Mouse (Mus musculus): ENCODE results near the gene Dlgap4. TPM values are rescaled to one million over a fixed set of nuclear protein-coding genes. Genes with fewer than 3 reads are reported as not detected.

The Dlgap4 gene
- polyA plus RNA-seq, 1 experiment from 2014 or later, result 137 TPM

DNA sequence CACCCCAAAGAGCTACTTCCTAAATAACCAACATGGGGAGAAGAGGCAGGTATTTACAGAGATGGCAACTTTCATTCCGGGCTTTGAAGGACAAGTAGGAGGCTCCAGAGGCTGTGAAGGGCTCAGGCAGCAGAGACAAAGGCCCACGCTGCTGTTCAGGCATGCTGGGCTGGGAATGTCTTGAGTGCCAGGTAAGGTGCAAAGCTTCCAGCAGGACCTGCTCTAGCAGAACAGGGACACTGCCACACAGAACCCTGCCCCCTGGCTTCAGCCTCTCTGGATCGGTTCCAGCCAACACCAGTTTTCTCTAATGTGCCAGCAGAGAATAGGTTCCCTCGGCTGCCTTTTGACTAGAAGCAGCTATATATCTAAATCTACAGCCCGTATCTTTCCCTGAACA is 153.6 kb downstream of the Dlgap4 start:
- no peaks in the 10 kb centered on the region for H3K27me3 ChIP-seq
- 76% methylated on average over 5 of the region's 5 CpGs for WGBS
- H3K27ac ChIP-seq, result no peak overlapping the region
- no peak overlapping the region for H3K9ac ChIP-seq
- no peaks in the 10 kb centered on the region for H3K9me3 ChIP-seq
- H3K4me1 ChIP-seq, result 0 out of 2 replicates have a peak, but pooled peaks cover 6% of the 10 kb centered on the region
- no peak for ATAC-seq (ENCODE audit: insufficient number of reproducible peaks, insufficient read depth, low FRiP score, low TSS enrichment)
- H3K36me3 ChIP-seq, result peaks cover 26% of the 10 kb centered on the region
- H3K4me3 ChIP-seq, result no peak overlapping the region
- H3K4me2 ChIP-seq (replicated peaks), result no peak overlapping the region

DNA sequence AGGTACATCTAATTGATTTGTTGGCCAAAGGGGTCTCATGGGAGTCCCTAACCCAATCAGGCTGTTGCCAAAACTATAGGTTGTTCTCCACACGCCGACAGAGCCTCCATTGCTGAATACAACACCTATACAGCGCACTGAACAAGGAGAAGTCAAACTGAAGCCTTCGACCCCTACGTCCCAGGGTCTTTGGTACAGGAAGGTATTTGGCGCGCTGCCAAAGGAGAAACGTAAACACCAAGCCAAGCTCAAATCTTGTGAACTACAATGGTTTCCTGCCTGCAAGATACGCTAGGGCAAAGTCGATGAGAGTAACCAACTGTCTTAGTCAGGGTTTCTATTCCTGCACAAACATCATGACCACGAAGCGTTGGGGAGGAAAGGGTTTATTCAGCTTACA is 155.8 kb downstream of the Dlgap4 start:
- peaks cover 6% of the 10 kb centered on the region; the same call in 1 of the 2 replicates for H3K4me1 ChIP-seq
- no peak overlapping the region for H3K9ac ChIP-seq
- H3K9me3 ChIP-seq, result no peaks in the 10 kb centered on the region
- no peak for ATAC-seq (ENCODE audit: insufficient number of reproducible peaks, insufficient read depth, low FRiP score, low TSS enrichment)
- peaks cover 4% of the 10 kb centered on the region; the same call in 1 of the 2 replicates for H3K36me3 ChIP-seq
- H3K27ac ChIP-seq, result no peak overlapping the region
- H3K4me3 ChIP-seq, result no peak overlapping the region
- WGBS, result 80% methylated on average over 12 of the region's 12 CpGs
- no peaks in the 10 kb centered on the region for H3K27me3 ChIP-seq
- H3K4me2 ChIP-seq (replicated peaks), result no peak overlapping the region

DNA sequence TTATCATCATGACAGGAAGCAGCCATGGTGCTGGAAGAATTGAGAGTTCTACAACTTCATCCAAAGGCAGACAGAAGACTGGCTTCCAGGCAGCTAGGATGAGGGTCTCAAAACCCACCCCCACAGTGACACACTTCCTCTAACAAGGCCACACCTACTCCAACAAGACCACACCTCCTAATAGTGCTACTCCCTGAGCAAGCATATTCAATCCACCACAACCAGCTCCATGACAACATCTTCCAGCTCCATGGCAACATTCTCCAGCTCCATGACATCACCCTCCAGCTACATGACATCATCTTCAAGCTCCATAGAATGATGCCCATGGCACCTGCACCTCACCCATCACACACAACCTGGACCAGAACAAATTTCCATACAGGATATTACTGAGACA is 160.0 kb downstream of the Dlgap4 start:
- H3K36me3 ChIP-seq, result no peaks in the 10 kb centered on the region
- no peaks in the 10 kb centered on the region for H3K27me3 ChIP-seq
- H3K9ac ChIP-seq, result no peak overlapping the region
- no peak overlapping the region for H3K4me2 ChIP-seq (replicated peaks)
- H3K4me1 ChIP-seq, result peaks cover 18% of the 10 kb centered on the region
- no peaks in the 10 kb centered on the region for H3K9me3 ChIP-seq
- no peak overlapping the region for H3K27ac ChIP-seq
- ATAC-seq (ENCODE audit: insufficient number of reproducible peaks, insufficient read depth, low FRiP score, low TSS enrichment), result no peak
- H3K4me3 ChIP-seq, result no peak overlapping the region

DNA sequence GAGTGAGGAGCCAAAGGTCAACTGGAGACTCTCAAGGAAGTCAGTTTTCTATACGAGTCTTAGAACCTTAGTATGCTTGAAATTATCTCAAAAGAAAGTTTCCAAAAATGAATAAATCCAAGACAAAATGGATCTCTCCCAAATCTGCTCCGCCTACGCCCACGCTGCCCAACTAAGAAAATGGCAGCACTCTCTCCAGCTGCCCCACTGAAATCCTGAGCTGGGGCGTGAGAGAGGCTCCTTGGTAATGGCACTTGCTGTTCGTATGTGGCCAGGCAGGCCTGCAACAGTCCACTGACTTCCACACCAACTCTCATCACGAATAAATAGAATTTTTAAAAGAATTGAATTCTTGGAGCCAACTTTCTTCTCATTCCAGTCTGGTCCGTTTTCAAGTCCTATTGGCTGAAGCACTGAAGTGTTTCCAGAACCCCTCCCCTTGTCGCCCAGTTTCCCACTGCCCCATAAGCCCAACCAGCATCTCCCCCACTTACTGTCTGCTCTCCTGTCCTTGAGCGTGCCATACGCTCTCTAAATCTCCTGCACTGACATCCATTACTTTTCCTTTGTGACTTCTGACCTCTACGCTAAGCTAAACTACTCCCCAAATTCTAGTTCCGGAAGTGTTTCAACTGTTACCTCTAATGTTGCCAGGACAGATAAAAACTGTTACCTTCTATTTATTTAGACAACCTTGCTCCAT is 160.7 kb downstream of the Dlgap4 start:
- Histone ChIP-seq H3K4me1 (peaks cover 21% of the 10 kb centered on the region), H3K4me3 (peak overlapping the region; percentile 35), H3K4me2 (replicated peaks) (peak overlapping the region; percentile 63), H3K9me3 (no peaks in the 10 kb centered on the region), H3K27ac (peak overlapping the region; percentile 84), H3K9ac (peak overlapping the region; percentile 57), H3K36me3 (no peaks in the 10 kb centered on the region), H3K27me3 (no peaks in the 10 kb centered on the region)
- WGBS, result 71% methylated on average over 13 of the region's 13 CpGs
- no peak for ATAC-seq (ENCODE audit: insufficient number of reproducible peaks, insufficient read depth, low FRiP score, low TSS enrichment)

DNA sequence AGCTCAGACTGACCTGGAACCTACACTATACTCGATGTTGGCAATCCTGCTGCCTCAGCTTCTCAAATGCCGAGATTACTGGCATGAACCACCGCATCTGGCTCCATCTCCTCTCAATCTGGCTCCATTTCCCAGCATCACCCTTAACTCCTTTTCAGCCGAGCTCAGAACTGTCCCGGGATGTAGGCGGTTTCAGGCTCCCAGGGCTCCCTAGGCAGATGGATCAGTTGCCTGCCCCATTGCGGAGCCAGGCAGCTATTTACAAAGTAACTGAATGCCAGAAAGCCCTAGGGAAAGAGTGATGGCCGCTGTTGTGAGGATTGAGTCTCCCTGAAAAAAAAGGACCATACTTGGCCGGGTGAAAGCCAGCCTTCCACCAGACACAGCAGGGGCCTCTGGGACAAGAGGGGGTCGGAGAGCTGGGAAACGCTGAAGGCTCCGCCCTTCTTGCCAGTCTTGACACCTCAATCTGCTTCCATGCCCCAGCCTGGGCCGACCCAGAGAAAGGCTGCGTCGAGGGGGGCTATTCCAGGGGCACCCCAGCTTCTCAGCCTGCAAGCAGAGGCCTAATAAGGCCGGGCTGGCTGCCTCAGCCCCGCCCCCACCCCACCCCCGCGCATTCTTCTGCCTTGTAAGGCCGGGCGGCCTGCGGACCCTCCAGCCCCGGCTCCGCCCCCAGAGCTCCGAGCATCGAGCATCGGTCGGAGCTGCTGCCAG is 161.4 kb downstream of the Dlgap4 start, which contains the start of gene Myl9:
Myl9 (plus strand) TSS at position 683 of the 717 bp plus-strand sequence.
- H3K36me3 ChIP-seq, result no peaks in the 10 kb centered on the region
- 2% methylated on average over 28 of the region's 28 CpGs for WGBS
- H3K4me3 ChIP-seq, result peak within 1 kb of the TSS; percentile 35
- peak within 1 kb of the TSS; percentile 57 for H3K9ac ChIP-seq
- H3K27me3 ChIP-seq, result no peaks in the 10 kb centered on the region
- no peaks in the 10 kb centered on the region for H3K9me3 ChIP-seq
- H3K27ac ChIP-seq, result peak within 1 kb of the TSS; percentile 84
- peaks cover 22% of the 10 kb centered on the region for H3K4me1 ChIP-seq
- H3K4me2 ChIP-seq (replicated peaks), result peak within 1 kb of the TSS; percentile 63
- peak; percentile 84 for ATAC-seq (ENCODE audit: insufficient number of reproducible peaks, insufficient read depth, low FRiP score, low TSS enrichment)

DNA sequence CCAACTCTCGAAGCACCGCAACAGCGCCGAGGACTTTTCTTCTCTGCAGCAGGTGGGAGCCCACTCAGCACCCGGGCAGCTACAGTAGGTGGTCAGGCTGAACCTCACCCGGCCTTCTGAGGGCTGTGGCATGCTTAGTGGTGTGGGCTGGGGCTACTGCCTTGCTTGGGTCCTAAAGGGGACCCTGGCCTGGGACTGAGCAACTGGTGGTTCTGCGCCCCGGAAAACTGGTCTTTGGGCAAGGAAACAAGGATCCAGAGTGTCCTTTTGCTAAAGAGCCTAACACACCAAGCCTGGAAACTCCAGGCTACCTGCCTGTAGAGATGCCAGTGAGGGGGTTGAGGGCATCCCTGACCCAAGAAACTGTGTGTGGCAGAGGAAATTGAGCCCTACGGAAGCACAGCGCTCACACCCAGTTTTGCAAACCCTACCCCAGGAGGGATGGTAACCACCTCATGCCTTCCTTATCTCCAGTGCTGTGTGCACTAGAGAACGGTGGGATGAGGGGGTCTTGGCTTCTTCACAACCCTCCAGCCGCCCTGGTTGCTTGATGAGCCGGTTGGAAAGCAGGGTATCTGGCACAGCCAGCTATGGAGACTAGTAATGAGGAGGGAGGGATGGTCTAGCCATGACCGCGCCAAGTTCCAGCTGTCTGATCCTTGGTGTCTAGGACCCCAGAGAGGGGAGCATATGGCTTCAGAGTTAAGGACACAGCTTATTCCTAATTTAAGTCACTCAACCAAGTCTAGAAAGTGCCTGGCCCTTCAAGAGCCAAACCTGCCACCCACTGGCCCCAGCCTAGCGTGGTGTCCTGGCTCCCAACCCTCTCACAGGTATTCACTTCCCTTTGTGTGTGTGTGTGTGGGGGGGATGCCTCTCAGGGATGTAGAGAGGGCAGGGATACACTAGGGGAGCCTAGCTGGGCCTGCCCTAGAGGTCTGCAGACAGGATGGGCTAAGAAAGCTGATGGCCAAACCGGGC is 162.2 kb downstream of the Dlgap4 start:
- Histone ChIP-seq H3K4me3 (peak overlapping the region; percentile 35), H3K4me1 (peaks cover 27% of the 10 kb centered on the region), H3K4me2 (replicated peaks) (peak overlapping the region; percentile 63), H3K9me3 (no peaks in the 10 kb centered on the region), H3K36me3 (no peaks in the 10 kb centered on the region), H3K27me3 (no peaks in the 10 kb centered on the region), H3K27ac (peak overlapping the region; percentile 84), H3K9ac (peak overlapping the region; percentile 57)
- ATAC-seq (ENCODE audit: insufficient number of reproducible peaks, insufficient read depth, low FRiP score, low TSS enrichment), result no peak
- 33% methylated on average over 17 of the region's 17 CpGs for WGBS

DNA sequence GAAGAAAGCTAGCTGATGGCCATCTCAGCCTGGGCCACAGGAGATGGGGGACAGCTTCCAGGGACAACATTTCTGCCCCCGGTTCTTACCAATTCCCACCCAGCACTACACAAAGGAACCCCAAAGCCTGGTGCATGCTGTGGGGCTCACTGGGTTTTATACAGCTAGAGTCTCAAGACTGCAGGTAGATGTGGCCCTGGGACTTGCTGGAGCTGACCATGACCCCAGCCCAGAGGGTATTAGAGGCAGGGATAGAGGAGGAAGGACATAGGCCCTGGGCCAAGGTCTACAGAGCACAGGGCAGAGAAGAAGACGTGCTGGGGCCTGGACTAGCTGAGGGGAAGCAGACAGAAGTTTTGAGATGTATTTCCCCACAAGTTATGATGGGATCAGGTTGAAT is 163.4 kb downstream of the Dlgap4 start:
- Histone ChIP-seq H3K27ac (no peak overlapping the region), H3K4me1 (peaks cover 31% of the 10 kb centered on the region), H3K36me3 (no peaks in the 10 kb centered on the region), H3K9me3 (no peaks in the 10 kb centered on the region), H3K27me3 (no peaks in the 10 kb centered on the region), H3K4me3 (0 out of 2 replicates have a peak overlapping the region, but pooled peaks have one; percentile 14), H3K4me2 (replicated peaks) (peak overlapping the region; percentile 12; the same call in 1 of the 2 replicates), H3K9ac (no peak overlapping the region)
- 90% methylated on average over 2 of the region's 2 CpGs for WGBS
- ATAC-seq (ENCODE audit: insufficient number of reproducible peaks, insufficient read depth, low FRiP score, low TSS enrichment), result no peak

DNA sequence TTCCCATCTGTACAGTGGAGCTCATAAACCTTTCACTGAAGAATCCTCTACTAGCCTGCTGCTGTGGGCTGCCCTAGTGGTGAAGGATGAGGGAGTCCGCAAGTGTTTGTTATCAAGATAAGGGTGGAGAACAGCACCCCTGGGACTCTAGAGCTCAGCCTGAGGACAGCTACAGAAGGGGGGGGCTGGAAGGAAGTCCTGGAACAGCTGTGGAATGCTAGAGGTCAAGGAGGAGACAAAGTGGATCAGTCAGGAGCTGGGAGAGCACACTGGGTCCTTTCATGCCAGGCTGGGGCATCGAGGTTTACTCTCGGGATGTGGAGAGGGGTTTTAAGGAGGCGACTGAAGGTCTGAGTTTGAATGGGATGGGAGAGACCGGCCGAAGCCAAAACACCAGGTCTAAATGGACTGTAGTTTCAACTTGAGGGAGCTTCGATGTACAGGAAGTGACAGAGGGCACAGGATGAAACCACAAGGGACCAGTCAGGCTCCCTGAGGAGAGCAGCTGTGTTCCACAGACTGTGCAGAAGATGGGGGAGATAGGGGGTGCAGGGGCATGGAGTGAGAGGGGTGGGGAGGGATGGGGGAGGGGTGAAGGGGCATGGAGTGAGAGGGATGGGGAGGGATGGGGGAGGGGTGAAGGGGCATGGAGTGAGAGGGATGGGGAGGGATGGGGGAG is 164.0 kb downstream of the Dlgap4 start:
- 33% methylated on average over 7 of the region's 7 CpGs for WGBS
- Histone ChIP-seq H3K27me3 (no peaks in the 10 kb centered on the region), H3K4me1 (peaks cover 31% of the 10 kb centered on the region), H3K36me3 (no peaks in the 10 kb centered on the region), H3K27ac (no peak overlapping the region), H3K4me2 (replicated peaks) (peak overlapping the region; percentile 12; the same call in 1 of the 2 replicates), H3K9ac (no peak overlapping the region), H3K9me3 (no peaks in the 10 kb centered on the region), H3K4me3 (peak overlapping the region; percentile 14; the same call in 1 of the 2 replicates)
- ATAC-seq (ENCODE audit: insufficient number of reproducible peaks, insufficient read depth, low FRiP score, low TSS enrichment), result no peak

DNA sequence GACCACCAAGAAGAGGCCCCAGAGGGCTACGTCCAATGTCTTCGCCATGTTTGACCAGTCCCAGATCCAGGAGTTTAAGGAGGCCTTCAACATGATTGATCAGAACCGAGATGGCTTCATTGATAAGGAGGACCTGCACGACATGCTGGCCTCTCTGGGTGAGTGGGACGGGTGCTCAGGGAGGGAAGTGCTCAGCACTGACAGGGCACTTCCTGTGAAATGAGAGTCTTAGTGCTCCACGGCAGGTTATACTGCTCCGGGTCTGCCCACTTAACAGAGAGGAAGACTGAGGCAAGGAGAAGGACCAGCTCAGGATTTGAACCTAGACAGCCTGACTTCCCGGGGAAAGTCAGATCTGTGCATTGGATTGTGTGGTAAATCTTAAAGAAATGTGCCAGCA is 165.1 kb downstream of the Dlgap4 start:
- Histone ChIP-seq H3K27me3 (no peaks in the 10 kb centered on the region), H3K27ac (0 out of 2 replicates have a peak overlapping the region, but pooled peaks have one; percentile 17), H3K4me2 (replicated peaks) (no peak overlapping the region), H3K36me3 (no peaks in the 10 kb centered on the region), H3K4me3 (no peak overlapping the region), H3K9me3 (no peaks in the 10 kb centered on the region), H3K4me1 (peaks cover 31% of the 10 kb centered on the region), H3K9ac (no peak overlapping the region)
- ATAC-seq (ENCODE audit: insufficient number of reproducible peaks, insufficient read depth, low FRiP score, low TSS enrichment), result no peak
- 82% methylated on average over 8 of the region's 8 CpGs for WGBS

DNA sequence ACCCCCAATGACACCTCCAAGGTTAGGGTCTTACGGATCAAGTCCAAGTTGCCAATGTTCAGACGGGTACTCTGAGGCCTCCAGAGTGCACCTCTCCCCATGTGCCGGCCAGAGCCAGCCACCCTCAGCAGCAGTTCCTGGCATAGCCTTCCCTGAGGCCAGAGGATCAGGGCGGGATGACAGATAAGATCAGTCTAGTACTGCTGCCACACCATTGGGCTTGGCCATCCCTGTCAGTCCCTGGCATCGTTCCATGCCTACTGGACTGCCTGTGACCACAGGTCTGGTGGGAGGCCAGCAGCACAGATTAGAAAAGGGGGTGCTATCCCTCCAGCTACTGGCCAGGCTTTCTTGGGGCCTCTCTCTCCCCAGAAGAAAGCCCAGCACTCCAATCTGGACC is 165.5 kb downstream of the Dlgap4 start:
- Histone ChIP-seq H3K36me3 (no peaks in the 10 kb centered on the region), H3K9ac (no peak overlapping the region), H3K4me1 (peaks cover 31% of the 10 kb centered on the region), H3K27ac (no peak overlapping the region), H3K9me3 (no peaks in the 10 kb centered on the region), H3K4me3 (no peak overlapping the region), H3K4me2 (replicated peaks) (no peak overlapping the region), H3K27me3 (no peaks in the 10 kb centered on the region)
- 77% methylated on average over 5 of the region's 5 CpGs for WGBS
- no peak for ATAC-seq (ENCODE audit: insufficient number of reproducible peaks, insufficient read depth, low FRiP score, low TSS enrichment)

DNA sequence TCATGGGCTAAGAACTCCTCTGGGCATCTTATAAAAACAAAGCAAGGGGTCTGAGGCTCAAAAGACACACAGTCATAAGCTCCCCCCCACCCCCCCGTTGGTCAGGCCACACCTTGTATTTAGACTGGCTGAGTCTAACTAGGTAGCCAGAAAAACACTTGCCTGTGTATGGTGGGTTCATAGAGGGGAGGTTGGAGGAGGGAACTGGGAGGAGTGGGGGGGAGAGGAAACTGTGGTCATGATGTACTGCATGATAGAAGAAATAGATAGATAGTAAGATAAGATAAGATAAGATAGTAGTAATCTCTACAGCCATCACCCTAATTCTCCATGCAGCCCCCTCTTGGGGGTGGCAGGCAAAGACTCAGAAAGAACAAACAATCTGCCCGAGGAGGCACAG is 166.0 kb downstream of the Dlgap4 start:
- Histone ChIP-seq H3K4me2 (replicated peaks) (no peak overlapping the region), H3K27me3 (no peaks in the 10 kb centered on the region), H3K36me3 (no peaks in the 10 kb centered on the region), H3K27ac (no peak overlapping the region), H3K4me1 (peaks cover 28% of the 10 kb centered on the region), H3K9ac (no peak overlapping the region), H3K9me3 (no peaks in the 10 kb centered on the region), H3K4me3 (no peak overlapping the region)
- no peak for ATAC-seq (ENCODE audit: insufficient number of reproducible peaks, insufficient read depth, low FRiP score, low TSS enrichment)
- 51% methylated on average over 2 of the region's 2 CpGs for WGBS
